Mouse (Mus musculus): Measurements from ENCODE around the gene Dab2ip. TPM values are rescaled to one million over a fixed set of nuclear protein-coding genes. Genes with fewer than 3 reads are reported as not detected.

The Dab2ip gene
- total and polyA plus RNA-seq, 2 experiments from 2014 or later, result 23.9 to 57.7 TPM

- WGBS, result 33% methylated on average over 1 of the region's 1 CpGs
- Histone ChIP-seq H3K27ac (ENCODE audit: low read depth) (peak overlapping the region; percentile 58), H3K4me1 (ENCODE audit: control insufficient read depth, insufficient read depth) (peaks cover 80% of the 10 kb centered on the region), H3K9ac (replicated peaks; ENCODE audit: low read depth, low read length) (no peak overlapping the region), H3K9me3 (replicated peaks; ENCODE audit: control insufficient read depth, low read length) (no peaks in the 10 kb centered on the region), H3K27me3 (ENCODE audit: control insufficient read depth, insufficient read depth, low read length) (no peaks in the 10 kb centered on the region), H3K36me3 (replicated peaks; ENCODE audit: control insufficient read depth, insufficient read depth, low read length) (no peaks in the 10 kb centered on the region), H3K4me3 (ENCODE audit: low read depth, low read length) (no peak overlapping the region), H3K4me2 (ENCODE audit: low read depth, low read length) (no peak overlapping the region)
- DNase-seq (ENCODE audit: low spot score) (no peak), ATAC-seq (ENCODE audit: insufficient read depth, low read depth) (no peak)
- no peak for TF ChIP-seq EP300 (IDR thresholded peaks at IDR 0.05; ENCODE audit: low read depth)
- no peak for TF ChIP-seq CTCF (IDR thresholded peaks at IDR 0.05; ENCODE audit: low read depth)
These were observed 37.0 kb downstream of the Dab2ip start for GRCm38 (mm10) chr2:35595102-35595501.

DNA sequence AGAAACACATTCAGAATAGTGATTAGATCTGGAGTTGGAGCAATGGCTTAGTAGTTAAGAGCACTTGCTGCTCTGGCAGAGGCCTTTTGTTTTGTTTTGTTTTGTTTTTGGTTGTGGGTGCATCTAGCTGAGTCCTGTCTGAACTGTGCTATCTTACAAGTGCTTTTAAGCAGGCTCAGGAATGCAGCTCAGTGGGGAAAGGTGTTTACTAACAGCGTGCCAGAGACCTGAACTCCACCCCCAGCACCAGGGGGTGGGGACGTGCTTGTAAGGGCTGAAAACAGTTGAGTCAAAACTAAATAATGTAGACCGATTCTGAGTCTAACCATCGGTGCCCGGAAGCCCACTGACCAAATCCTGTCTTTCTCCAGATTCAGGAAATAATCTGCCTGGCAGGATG lies 37.7 kb downstream of the Dab2ip start:
- H3K36me3 ChIP-seq (replicated peaks; ENCODE audit: control insufficient read depth, insufficient read depth, low read length), result no peaks in the 10 kb centered on the region
- ATAC-seq (ENCODE audit: insufficient read depth, low read depth) (no peak), DNase-seq (ENCODE audit: low spot score) (no peak)
- H3K27ac ChIP-seq (ENCODE audit: low read depth), result peak overlapping the region; percentile 58
- H3K4me1 ChIP-seq (ENCODE audit: control insufficient read depth, insufficient read depth), result peaks cover 74% of the 10 kb centered on the region
- no peak overlapping the region for H3K4me3 ChIP-seq (ENCODE audit: low read depth, low read length)
- H3K9me3 ChIP-seq (replicated peaks; ENCODE audit: control insufficient read depth, low read length), result no peaks in the 10 kb centered on the region
- no peak overlapping the region for H3K4me2 ChIP-seq (ENCODE audit: low read depth, low read length)
- WGBS, result 53% methylated on average over 5 of the region's 5 CpGs
- H3K27me3 ChIP-seq (ENCODE audit: control insufficient read depth, insufficient read depth, low read length), result no peaks in the 10 kb centered on the region
- H3K9ac ChIP-seq (replicated peaks; ENCODE audit: low read depth, low read length), result no peak overlapping the region
- TF ChIP-seq CTCF (IDR thresholded peaks at IDR 0.05; ENCODE audit: low read depth) (no peak), EP300 (IDR thresholded peaks at IDR 0.05; ENCODE audit: low read depth) (no peak)

DNA sequence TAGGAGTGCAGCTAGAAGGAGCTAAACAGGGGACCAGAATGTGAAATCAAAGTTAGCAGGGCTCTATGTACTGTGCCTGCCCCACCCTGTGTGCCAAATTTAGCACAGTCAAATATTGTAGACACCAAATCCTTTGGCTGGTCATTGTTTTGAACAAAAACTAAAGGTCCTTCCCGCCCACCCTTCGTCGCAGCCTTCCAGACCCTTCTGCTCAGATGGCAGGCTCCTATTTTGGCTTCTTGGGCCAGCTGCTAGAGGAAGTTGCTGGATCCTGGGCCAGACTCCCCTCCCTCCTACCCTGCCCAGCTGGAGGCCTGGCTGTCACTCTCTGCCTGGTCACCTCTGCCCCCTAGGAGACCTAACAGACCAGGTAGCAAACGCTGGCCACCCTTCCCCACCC lies 38.7 kb downstream of the Dab2ip start:
- DNase-seq (ENCODE audit: low spot score) (no peak), ATAC-seq (ENCODE audit: insufficient read depth, low read depth) (no peak)
- Histone ChIP-seq H3K4me2 (ENCODE audit: low read depth, low read length) (no peak overlapping the region), H3K4me3 (ENCODE audit: low read depth, low read length) (no peak overlapping the region), H3K27ac (ENCODE audit: low read depth) (no peak overlapping the region), H3K36me3 (replicated peaks; ENCODE audit: control insufficient read depth, insufficient read depth, low read length) (no peaks in the 10 kb centered on the region), H3K9ac (replicated peaks; ENCODE audit: low read depth, low read length) (no peak overlapping the region), H3K27me3 (ENCODE audit: control insufficient read depth, insufficient read depth, low read length) (no peaks in the 10 kb centered on the region), H3K9me3 (replicated peaks; ENCODE audit: control insufficient read depth, low read length) (no peaks in the 10 kb centered on the region), H3K4me1 (ENCODE audit: control insufficient read depth, insufficient read depth) (peaks cover 63% of the 10 kb centered on the region)
- TF ChIP-seq CTCF (IDR thresholded peaks at IDR 0.05; ENCODE audit: low read depth) (no peak), EP300 (IDR thresholded peaks at IDR 0.05; ENCODE audit: low read depth) (no peak)
- WGBS, result 45% methylated on average over 4 of the region's 4 CpGs

DNA sequence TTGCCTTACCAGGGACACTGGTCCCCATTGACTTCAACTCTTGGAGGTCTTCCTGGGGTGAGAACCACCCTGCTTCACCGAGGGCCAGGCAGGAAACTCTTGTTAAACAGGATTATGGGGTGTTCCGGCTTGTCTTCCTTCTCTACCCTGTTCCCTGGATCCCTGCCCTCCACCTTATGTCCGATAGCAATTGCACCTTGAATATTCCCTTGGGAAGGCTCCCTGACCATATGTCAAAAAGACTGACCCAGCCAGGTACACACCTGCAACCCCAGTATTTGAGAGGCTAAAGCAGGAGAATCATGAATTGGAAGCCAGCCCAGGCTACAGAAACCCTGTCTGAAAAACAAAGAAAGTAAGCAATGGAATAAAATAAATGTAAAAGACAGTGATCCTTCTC lies 40.8 kb downstream of the Dab2ip start:
- ATAC-seq (ENCODE audit: insufficient read depth, low read depth) (no peak), DNase-seq (ENCODE audit: low spot score) (no peak)
- peaks cover 44% of the 10 kb centered on the region for H3K4me1 ChIP-seq (ENCODE audit: control insufficient read depth, insufficient read depth)
- H3K27me3 ChIP-seq (ENCODE audit: control insufficient read depth, insufficient read depth, low read length), result no peaks in the 10 kb centered on the region
- no peak overlapping the region for H3K4me2 ChIP-seq (ENCODE audit: low read depth, low read length)
- no peak overlapping the region for H3K4me3 ChIP-seq (ENCODE audit: low read depth, low read length)
- no peaks in the 10 kb centered on the region for H3K9me3 ChIP-seq (replicated peaks; ENCODE audit: control insufficient read depth, low read length)
- WGBS, result 55% methylated on average over 3 of the region's 3 CpGs
- H3K9ac ChIP-seq (replicated peaks; ENCODE audit: low read depth, low read length), result no peak overlapping the region
- TF ChIP-seq CTCF (IDR thresholded peaks at IDR 0.05; ENCODE audit: low read depth), result no peak
- TF ChIP-seq EP300 (IDR thresholded peaks at IDR 0.05; ENCODE audit: low read depth), result no peak
- no peaks in the 10 kb centered on the region for H3K36me3 ChIP-seq (replicated peaks; ENCODE audit: control insufficient read depth, insufficient read depth, low read length)
- H3K27ac ChIP-seq (ENCODE audit: low read depth), result no peak overlapping the region

DNA sequence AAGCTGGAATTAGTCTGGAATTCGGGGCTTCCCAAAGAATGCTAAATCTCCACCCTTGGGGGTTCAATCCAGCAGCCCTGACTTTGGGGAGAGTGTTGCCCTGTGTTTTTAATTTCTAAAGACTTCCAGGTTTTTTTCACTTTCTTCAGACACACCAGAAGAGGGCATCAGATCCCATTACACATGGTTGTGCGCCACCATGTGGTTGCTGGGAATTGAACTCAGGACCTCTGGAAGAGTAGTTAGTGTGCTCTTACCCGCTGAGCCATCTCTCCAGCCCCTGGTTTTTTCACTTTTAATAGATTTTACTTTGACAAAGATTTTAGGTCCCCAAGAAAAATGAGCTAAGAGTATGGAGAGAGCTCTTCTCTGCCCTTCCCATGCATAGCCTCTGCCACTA lies 43.6 kb downstream of the Dab2ip start:
- peaks cover 18% of the 10 kb centered on the region for H3K4me1 ChIP-seq (ENCODE audit: control insufficient read depth, insufficient read depth)
- no peaks in the 10 kb centered on the region for H3K9me3 ChIP-seq (replicated peaks; ENCODE audit: control insufficient read depth, low read length)
- no peak for DNase-seq (ENCODE audit: low spot score)
- no peak overlapping the region for H3K9ac ChIP-seq (replicated peaks; ENCODE audit: low read depth, low read length)
- H3K27me3 ChIP-seq (ENCODE audit: control insufficient read depth, insufficient read depth, low read length), result no peaks in the 10 kb centered on the region
- 87% methylated on average over 3 of the region's 3 CpGs for WGBS
- H3K27ac ChIP-seq (ENCODE audit: low read depth), result no peak overlapping the region
- H3K36me3 ChIP-seq (replicated peaks; ENCODE audit: control insufficient read depth, insufficient read depth, low read length), result no peaks in the 10 kb centered on the region
- ATAC-seq (ENCODE audit: insufficient read depth, low read depth), result no peak
- no peak for TF ChIP-seq EP300 (IDR thresholded peaks at IDR 0.05; ENCODE audit: low read depth)
- TF ChIP-seq CTCF (IDR thresholded peaks at IDR 0.05; ENCODE audit: low read depth), result 0 out of 2 replicates have a peak, but pooled peaks have one; percentile 3
- H3K4me2 ChIP-seq (ENCODE audit: low read depth, low read length), result no peak overlapping the region
- no peak overlapping the region for H3K4me3 ChIP-seq (ENCODE audit: low read depth, low read length)

DNA sequence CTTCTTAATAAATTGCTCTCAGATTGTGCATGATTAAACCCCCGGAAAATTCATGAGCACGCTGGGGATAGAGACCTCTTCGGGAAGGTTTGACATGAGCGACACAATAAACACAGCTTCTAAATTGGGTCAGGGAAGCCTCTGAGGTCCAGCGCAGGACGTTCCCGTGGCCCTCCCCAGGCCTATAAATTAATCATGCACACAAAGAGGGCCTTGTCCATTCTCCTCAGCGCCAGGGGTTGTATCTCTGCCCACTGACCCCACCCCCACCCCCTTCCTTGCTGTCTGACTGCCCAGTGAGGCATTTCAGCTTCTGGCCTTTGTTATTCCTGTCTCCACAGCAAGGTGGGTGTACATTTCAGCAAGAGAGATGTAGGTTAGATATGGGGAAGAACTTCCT lies 49.4 kb downstream of the Dab2ip start:
- peaks cover 41% of the 10 kb centered on the region for H3K4me1 ChIP-seq (ENCODE audit: control insufficient read depth, insufficient read depth)
- H3K9me3 ChIP-seq (replicated peaks; ENCODE audit: control insufficient read depth, low read length), result no peaks in the 10 kb centered on the region
- no peak overlapping the region for H3K9ac ChIP-seq (replicated peaks; ENCODE audit: low read depth, low read length)
- DNase-seq (ENCODE audit: low spot score) (no peak), ATAC-seq (ENCODE audit: insufficient read depth, low read depth) (no peak)
- H3K27me3 ChIP-seq (ENCODE audit: control insufficient read depth, insufficient read depth, low read length), result no peaks in the 10 kb centered on the region
- H3K36me3 ChIP-seq (replicated peaks; ENCODE audit: control insufficient read depth, insufficient read depth, low read length), result no peaks in the 10 kb centered on the region
- no peak overlapping the region for H3K4me2 ChIP-seq (ENCODE audit: low read depth, low read length)
- H3K27ac ChIP-seq (ENCODE audit: low read depth), result no peak overlapping the region
- TF ChIP-seq EP300 (IDR thresholded peaks at IDR 0.05; ENCODE audit: low read depth) (no peak), CTCF (IDR thresholded peaks at IDR 0.05; ENCODE audit: low read depth) (no peak)
- WGBS, result 61% methylated on average over 8 of the region's 8 CpGs
- no peak overlapping the region for H3K4me3 ChIP-seq (ENCODE audit: low read depth, low read length)
